Mouse (Mus musculus) olfactory bulb, adult 2 months (tissue): ENCODE measurements around the gene Chrna1. TPM values are rescaled to one million over a fixed set of nuclear protein-coding genes. Genes with fewer than 3 reads are reported as not detected.

Experiments
- H3K27ac ChIP-seq: fragments of 200-500 bp; 2 replicates; pipeline ENCODE4 v1.5.1; 2012; ENCODE audit warnings: low read depth, low read length; ENCODE audit not compliant: insufficient read depth
- H3K4me1 ChIP-seq: fragments of 200-500 bp; 2 replicates; pipeline ENCODE4 v1.6.1; 2012; ENCODE audit warnings: low read length; ENCODE audit not compliant: control insufficient read depth, insufficient read depth
- H3K4me3 ChIP-seq: fragments of 200-500 bp; 2 replicates; pipeline ENCODE4 v1.5.1; 2012; ENCODE audit warnings: mild to moderate bottlenecking, low read depth, low read length, moderate library complexity; ENCODE audit not compliant: insufficient read depth
- CTCF ChIP-seq: fragments of 200-500 bp; IDR thresholded peaks from 2 replicates; pipeline ENCODE4 v1.5.1; 2012; ENCODE audit warnings: low read depth, mild to moderate bottlenecking, low read length, moderate library complexity; ENCODE audit not compliant: insufficient read depth
- POLR2A ChIP-seq: fragments of 200-500 bp; IDR thresholded peaks from 2 replicates; pipeline ENCODE4 v1.6.1; 2012; ENCODE audit warnings: mild to moderate bottlenecking, low read depth, low read length, moderate library complexity; ENCODE audit not compliant: insufficient read depth
- WGBS: fragments of 180-500 bp; shearing (Covaris S2); methylation state at CpG from one replicate; pipeline ENCODE4 v1.1.7; 2018; 5-methylcytosine and 5-hydroxymethylcytosine counted together
- polyA plus RNA-seq: library from polyadenylated mRNA; stranded (reverse); fragments of >200 nt; gene quantifications from 2 replicates; pipeline ENCODE4 v1.2.4, GENCODE M21; 2012; ENCODE audit warnings: low replicate concordance; ENCODE audit not compliant: missing spikeins, insufficient read depth, insufficient read length

Gene Chrna1
- polyA plus RNA-seq, 1 experiment, result not detected

DNA sequence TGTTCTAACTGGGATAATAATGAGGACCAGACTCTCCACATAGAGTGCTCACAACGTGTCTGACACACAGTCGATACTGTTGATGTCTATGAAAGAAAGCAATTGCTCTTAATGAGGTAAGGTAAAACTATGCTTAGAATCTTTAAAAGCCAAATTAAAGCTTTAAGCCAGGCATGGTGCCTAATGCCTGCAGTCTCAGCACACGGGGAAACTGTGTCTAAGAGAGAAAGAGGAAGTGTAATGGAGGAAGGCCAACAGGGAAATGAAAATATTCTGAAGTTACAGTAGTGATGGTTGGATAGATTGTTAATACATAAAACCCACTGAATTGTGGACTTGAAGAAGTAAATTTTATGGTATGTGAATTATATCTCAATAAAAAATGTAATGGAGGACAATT, 25.7 kb downstream of the Chrna1 start:
- H3K27ac ChIP-seq, result no peak overlapping the region
- 79% methylated on average over 3 of the region's 3 CpGs for WGBS
- no peaks in the 10 kb centered on the region for H3K4me1 ChIP-seq
- H3K4me3 ChIP-seq, result no peak overlapping the region
- TF ChIP-seq POLR2A (no peak), CTCF (no peak)

DNA sequence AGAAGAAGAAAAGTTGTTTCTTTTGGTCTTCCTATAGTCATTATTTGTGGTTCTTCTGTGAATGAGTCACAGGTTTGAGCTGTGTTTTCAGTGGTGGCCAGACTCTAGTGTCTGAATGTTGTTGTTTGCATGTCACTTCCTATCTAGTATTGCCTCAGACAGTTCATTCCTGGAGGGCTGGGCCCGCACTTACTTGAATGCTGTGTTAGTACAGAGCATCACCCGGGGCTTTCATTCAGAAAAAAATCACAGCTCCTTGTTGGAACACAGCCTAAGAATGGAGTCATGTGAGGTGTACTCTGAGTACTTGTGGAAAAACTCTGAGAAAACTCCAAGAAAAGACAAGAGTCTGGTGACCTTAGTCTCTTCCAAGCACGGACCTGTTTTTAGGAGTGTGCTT, 27.2 kb downstream of the Chrna1 start:
- WGBS, result 52% methylated on average over 3 of the region's 3 CpGs
- no peak overlapping the region for H3K27ac ChIP-seq
- no peaks in the 10 kb centered on the region for H3K4me1 ChIP-seq
- TF ChIP-seq POLR2A (no peak), CTCF (no peak)
- H3K4me3 ChIP-seq, result no peak overlapping the region

DNA sequence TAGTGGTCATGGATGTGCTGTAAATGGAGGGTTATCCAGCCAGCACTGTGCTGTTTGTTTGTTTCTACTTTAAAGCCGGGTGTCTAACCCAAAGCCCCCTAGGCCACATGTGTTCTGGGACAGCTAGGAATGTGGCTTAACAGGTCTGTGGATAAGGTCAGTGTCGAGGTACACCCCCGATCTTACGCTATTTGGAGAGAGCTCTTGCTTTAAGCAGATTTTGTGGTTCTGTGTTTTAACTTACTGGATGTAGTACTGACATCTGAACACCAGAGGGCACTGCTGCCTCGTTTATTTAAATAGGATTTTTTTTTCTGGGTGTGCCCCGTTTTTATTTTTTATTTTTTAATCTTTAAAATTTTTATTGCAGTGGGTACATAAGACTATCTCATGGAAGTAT, 29.4 kb downstream of the Chrna1 start:
- H3K4me1 ChIP-seq, result no peaks in the 10 kb centered on the region
- 15% methylated on average over 6 of the region's 6 CpGs for WGBS
- TF ChIP-seq CTCF, result no peak
- no peak for TF ChIP-seq POLR2A
- no peak overlapping the region for H3K4me3 ChIP-seq
- H3K27ac ChIP-seq, result no peak overlapping the region

DNA sequence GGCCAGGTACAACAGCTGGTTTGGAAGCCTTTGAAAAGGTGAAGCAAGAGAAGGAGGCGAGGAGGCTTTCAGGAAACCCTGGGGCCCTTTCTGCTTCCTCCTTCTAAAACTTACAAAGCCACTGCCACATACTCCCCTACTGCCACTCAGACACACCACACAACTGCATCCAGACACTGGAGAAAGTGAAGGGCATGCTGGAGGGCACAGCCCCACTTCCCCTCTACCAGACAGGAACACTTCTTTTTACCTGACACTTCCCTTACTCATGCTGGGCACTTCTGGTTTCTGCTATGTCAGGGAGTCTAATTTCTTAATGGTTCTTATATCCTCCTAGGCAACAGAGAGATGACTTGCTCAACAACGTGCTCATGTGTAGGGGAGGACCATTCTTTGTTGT, 31.6 kb downstream of the Chrna1 start:
- no peaks in the 10 kb centered on the region for H3K4me1 ChIP-seq
- no peak for TF ChIP-seq POLR2A
- no peak for TF ChIP-seq CTCF
- 86% methylated on average over 2 of the region's 2 CpGs for WGBS
- H3K27ac ChIP-seq, result no peak overlapping the region
- H3K4me3 ChIP-seq, result no peak overlapping the region

DNA sequence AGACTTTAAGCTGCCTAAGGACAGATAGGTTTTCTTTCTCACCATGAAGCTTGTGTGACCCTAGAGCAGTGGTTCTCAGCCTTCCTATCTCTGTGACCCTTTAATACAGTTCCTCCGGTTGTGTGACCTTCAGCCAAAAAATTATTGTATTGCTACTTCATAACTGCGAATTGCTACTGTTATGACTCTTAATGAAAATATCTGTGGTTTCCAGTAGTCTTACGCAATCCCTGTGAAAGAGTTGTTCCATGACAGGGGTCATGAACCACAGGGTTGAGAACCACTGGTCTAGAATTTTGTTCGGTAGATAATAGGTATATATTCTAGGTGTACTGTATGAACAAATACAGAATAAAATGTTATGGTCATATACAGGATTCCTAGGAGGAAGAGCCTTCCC, 32.9 kb downstream of the Chrna1 start:
- H3K4me3 ChIP-seq, result no peak overlapping the region
- WGBS, result 93% methylated on average over 4 of the region's 4 CpGs
- no peaks in the 10 kb centered on the region for H3K4me1 ChIP-seq
- TF ChIP-seq POLR2A, result no peak
- H3K27ac ChIP-seq, result no peak overlapping the region

DNA sequence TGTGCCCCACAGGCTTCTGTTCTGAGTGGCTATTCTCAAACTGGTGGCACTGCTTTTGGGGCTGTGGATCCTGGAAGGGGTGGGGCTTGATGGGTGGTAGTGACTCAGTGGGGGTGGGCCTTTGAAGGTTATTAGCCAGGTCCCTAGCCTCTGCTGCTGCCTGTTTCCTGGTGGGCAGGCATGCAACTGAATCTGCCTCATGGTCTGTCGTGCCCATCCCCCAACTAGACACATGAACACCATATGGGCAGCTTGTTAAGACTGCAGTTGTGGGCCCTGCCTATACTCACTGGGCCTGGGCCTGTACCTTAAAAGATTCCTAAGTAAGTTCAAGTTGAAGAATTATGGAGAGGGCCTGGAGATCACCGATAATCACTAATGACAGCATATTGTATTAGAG, 34.6 kb downstream of the Chrna1 start:
- no peaks in the 10 kb centered on the region; the same call in 1 of the 2 replicates for H3K4me1 ChIP-seq
- no peak overlapping the region for H3K4me3 ChIP-seq
- TF ChIP-seq POLR2A (no peak), CTCF (no peak)
- no peak overlapping the region for H3K27ac ChIP-seq
- 92% methylated on average over 2 of the region's 2 CpGs for WGBS

DNA sequence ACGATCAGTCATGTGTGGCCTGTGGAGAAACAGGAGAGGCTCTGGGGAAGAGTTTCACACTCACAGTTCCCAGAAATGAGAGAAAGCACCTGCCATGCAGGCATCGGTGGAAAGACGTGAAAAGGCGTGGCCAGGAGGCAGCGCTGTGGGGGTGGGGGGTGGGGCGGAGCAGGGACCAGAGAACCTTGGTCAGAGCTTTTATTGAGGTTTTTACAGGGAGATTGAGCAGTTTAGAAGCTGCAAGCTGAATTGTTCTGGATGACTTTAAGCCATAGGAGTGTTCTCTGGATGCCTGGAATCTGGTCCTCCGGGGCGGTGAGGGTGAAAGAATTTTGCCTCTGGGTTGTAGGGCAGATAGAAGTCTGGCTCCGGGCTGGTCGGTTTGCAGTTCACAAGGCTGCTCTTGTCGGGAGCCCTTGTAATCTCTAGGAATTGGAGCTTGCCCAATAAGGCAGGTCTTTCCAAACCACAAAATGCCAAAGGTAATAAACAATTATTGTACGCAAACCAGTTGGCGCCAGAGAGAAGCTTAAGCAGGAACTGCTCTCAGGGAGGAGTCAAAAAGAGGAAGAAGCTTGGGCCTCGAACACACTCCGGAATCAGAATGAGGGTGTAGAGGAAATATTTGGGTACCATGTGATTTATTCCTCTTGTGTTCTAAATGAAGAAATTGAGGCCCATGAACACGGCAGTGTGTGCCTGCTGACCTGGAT, 39.5 kb downstream of the Chrna1 start:
- H3K27ac ChIP-seq, result no peak overlapping the region
- no peak overlapping the region for H3K4me3 ChIP-seq
- TF ChIP-seq CTCF, result no peak
- TF ChIP-seq POLR2A, result no peak
- 52% methylated on average over 16 of the region's 16 CpGs for WGBS
- no peaks in the 10 kb centered on the region; the same call in 1 of the 2 replicates for H3K4me1 ChIP-seq

DNA sequence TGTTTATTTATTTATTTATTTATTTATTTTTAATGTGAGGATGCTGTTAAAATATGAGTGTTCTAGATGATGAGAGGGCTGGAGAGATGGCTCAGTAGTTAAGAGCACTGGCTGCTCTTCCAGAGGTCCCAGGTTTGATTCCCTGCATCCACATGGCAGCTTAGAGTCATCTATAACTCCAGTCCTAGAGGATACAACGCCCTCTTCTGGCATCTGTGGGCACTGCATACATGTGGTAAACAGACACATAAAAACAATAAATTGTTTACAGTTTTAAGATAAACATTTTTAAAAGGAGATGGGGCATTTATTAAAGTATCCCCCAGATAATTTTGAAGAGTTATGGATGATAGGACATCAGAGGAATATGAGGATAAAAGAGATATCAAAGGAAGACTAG, 40.4 kb downstream of the Chrna1 start:
- H3K4me1 ChIP-seq, result no peaks in the 10 kb centered on the region; the same call in 1 of the 2 replicates
- 33% methylated on average over 1 of the region's 1 CpGs for WGBS
- TF ChIP-seq POLR2A (no peak), CTCF (no peak)

DNA sequence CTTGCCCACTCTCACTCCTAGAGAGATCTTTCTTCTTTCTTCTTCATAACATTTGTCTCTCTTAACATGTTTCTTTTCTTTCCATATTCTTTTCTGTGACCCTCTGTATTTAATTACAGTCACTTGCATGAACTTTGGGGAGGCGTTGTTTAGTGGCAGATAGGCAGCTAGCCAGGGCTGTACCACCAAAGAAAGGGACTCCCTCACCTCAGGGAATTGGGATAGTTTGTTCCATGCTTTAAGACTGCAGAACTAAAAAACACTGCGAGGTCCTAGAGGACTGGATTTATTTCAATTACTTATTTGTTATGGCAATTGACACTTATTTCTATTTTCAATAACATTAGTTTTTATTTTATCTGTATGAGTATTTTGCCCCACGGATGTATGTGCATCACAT, 41.0 kb downstream of the Chrna1 start:
- no peak overlapping the region for H3K27ac ChIP-seq
- TF ChIP-seq CTCF (no peak), POLR2A (no peak)
- no peaks in the 10 kb centered on the region; the same call in 1 of the 2 replicates for H3K4me1 ChIP-seq
- H3K4me3 ChIP-seq, result no peak overlapping the region
- WGBS, result 88% methylated on average over 3 of the region's 3 CpGs

More for the DNA sequence above, 40.4 kb downstream of the Chrna1 start:
- no peak overlapping the region for H3K27ac ChIP-seq
- no peak overlapping the region for H3K4me3 ChIP-seq
